Mouse (Mus musculus) megakaryocyte, embryonic 14.5 days (primary cell): ENCODE measurements around the gene Mtus2.

ENCODE experiments used
- FLI1 ChIP-seq: IDR thresholded peaks from 2 replicates; pipeline ENCODE4 v1.6.1; 2012; ENCODE audit warnings: low read length, inconsistent platforms, mixed read lengths
- GATA1 ChIP-seq: IDR thresholded peaks from 3 replicates; pipeline ENCODE4 v1.6.1; 2012; ENCODE audit warnings: mixed read lengths, low read length, inconsistent platforms, borderline replicate concordance

GRCm38 (mm10) chr5:148041661-148042060 lies 84.5 kb downstream of the Mtus2 start:
- no peak for TF ChIP-seq GATA1
- TF ChIP-seq FLI1, result no peak
